Mouse (Mus musculus): Measurements from ENCODE around the gene 1700029H14Rik.

Gene 1700029H14Rik

GRCm38 (mm10) chr8:13504894-13505674, 57.2 kb downstream of the 1700029H14Rik start:
- in situ Hi-C loops (cut with MboI, MseI) = no loop called here

- in situ Hi-C loops (cut with MboI, MseI) = no loop called here
Observed at GRCm38 (mm10) chr8:13503936-13504606, 58.2 kb downstream of the 1700029H14Rik start.

GRCm38 (mm10) chr8:13501221-13501620, 61.0 kb downstream of the 1700029H14Rik start:
- in situ Hi-C loops (cut with MboI, MseI) = no loop called here
